Mouse (Mus musculus) spleen, adult 18-20 months (tissue): ENCODE measurements around the gene Abhd16a.

Experiments used
- DNase-seq, 2 experiments: peaks; one replicate each; pipeline ENCODE4 v3.0.0; 2022; ENCODE audit warnings: mixed read lengths in 2 of 2

Gene Abhd16a

GRCm38 (mm10) chr17:35088151-35088550 is 912 bp upstream of the Abhd16a start:
- DNase-seq: no peak

- DNase-seq: no peak
Measured at GRCm38 (mm10) chr17:35090166-35090932, 1.3 kb downstream of the Abhd16a start.

DNA sequence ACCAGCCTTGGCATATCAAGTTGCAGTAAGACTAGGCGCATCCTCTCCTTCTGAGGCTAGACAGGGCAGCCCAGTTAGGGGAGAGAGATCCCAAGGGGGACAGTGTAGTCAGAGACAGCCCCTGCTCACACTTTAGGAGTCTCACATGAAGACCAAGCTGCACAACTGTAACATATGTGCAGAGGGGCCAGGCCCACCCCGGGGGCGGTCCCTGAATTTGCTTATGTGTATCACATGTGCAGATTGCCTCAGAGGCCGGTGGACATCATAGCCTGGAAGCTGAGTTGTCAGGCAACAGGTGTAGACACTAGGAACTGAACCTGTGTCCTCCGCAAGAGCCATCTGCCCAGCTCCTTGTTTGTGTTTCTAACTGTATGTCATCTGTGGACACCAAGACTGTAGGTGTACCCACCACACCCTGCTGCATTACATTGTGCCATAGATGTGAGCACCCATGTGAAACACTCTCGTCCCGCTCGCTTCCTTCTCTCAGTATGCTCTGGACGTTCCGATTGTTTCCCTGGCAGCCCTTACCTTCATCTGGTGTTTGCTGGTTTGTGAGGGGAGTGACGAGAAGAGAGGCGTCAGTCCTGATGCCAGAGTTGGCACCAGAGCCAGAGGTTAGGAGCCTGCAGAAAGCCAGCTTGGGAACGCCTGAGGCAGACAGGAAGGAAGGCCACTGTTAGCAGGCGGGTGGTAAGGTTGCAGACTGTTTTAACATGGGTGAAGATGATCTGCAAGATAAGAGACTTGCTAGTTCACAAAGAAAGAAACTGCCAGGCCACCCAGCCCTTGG is 3.5 kb downstream of the Abhd16a start:
- DNase-seq: no peak

DNA sequence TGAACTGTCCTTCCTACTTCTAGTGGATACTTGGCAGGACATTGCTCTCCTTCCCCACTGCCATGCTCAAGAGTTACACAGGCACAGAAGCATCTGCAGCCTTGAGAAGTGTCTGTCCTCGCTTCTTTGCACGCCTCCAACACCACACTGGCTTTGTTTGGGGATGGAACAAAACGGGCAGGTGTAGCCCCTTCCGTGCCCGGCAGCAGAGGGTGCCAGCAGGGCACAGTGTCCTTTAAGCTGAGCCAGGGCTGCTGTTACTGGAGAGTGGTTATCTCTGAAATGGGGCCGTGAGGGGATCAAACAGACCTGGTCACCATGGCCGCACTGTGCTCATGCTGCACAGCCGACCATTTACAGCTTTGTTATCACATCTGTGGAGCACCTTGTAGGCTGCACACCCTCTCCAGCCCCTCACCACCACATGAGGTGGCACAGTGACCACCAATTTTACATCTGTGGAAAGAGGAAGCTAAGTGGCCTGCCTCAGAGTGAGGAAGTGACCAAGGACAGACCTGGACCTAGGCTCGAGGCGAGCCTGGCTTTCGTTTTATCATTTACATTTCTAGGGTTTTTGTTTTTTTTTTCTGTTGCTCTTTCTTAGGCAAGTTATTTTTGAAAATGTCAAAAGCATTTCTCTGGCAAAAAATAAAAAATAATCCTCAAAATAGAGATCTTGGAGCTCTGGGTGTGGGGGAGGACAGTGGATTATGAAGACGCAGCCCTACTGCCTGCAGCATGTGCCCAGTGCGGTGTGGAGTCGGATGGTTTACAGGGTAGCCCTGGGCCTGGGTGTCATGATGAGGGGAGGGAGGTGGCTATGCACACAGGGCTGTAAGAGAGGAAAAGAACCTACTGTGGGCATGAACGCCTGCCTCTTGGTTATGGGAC is 5.7 kb downstream of the Abhd16a start:
- no peak for DNase-seq

DNA sequence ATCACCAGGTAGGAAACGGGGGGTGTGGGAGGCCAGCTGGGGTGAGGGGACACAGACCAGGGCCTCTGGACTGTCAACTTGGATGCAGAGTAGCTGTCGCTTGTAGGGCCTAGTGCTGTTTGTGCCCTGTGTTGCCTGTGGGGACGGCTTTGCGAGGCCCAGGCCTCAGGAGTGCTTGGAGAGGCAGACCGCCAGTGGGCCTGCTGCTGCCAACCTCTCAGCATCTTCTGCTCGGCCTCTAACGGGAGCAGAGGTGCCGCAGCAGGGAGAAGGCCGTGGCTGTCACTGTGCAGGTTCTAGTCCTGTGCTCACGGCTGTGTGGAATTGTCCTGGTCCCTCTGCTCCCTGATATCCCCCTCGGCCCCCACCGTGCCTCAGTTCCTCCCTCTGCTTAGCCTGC is 7.5 kb downstream of the Abhd16a start:
- DNase-seq: no peak

DNA sequence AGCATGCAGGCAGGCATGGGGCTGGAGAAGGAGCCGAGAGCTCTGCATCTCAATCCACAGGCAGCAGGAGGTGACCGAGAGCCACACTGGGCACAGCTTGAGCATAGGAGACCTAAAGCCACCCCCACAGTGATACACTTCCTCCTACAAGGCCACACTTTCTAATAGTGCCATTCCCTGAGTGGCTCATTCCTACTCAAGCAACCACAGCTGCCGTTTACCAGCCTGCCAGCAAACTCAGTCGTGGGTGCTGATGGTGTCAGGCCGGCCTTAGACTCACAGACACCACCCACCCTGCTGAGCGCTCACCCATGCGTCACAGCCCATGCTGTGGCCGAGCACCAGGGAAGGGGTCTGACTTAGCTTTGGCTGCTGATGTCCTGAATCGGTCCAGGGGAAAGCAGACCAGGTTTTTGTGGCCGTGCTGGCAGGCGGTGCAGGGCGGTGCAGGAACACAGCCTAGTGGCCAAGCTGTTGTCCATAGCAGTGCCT is 8.1 kb downstream of the Abhd16a start:
- DNase-seq: no peak

DNA sequence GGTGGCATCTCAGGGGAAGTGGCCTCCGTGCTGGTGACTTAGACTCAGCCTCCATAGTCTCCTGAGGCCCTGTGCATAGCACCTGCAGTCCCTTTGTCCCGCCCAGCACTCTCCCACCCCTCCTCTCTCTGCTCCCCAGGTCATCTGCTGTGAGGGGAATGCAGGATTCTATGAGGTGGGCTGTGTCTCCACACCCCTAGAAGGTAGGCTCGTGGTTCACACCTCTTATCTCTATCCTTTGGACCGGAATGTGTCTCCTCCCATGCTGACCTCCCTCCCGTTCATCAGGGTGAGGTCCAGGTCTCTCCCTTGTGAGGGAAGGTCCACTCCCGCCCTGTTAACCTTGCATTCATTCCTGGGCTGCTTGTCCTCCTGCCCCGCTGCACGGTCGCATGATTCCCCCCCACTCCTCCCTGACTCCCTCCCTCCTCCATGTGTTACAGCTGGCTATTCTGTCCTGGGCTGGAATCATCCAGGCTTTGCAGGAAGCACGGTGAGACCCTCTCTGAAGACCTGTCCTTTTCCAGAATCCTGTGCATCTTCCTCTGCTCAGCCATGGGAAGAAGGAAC is 11.2 kb downstream of the Abhd16a start:
- DNase-seq: no peak

GRCm38 (mm10) chr17:35101161-35101560 is 12.1 kb downstream of the Abhd16a start:
- DNase-seq: no peak

DNA sequence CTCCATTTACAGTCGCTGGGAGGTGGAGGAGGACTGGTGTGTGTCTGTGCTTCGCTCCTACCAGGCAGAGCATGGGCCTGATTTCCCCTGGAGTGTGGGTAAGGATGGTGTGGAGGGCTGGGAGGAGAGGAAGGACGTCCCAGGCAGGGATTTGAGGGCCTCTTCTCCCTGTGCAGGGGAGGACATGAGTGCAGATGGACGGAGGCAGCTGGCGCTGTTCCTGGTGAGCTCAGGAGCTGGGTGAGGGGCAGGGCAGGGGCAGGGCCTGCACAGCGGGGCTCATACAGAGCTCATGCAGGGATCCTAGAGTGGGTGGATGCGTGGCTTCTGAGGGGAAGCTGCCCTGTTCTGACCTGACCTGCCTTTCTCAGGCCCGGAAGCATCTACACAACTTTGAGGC is 13.2 kb downstream of the Abhd16a start:
- DNase-seq: no peak

DNA sequence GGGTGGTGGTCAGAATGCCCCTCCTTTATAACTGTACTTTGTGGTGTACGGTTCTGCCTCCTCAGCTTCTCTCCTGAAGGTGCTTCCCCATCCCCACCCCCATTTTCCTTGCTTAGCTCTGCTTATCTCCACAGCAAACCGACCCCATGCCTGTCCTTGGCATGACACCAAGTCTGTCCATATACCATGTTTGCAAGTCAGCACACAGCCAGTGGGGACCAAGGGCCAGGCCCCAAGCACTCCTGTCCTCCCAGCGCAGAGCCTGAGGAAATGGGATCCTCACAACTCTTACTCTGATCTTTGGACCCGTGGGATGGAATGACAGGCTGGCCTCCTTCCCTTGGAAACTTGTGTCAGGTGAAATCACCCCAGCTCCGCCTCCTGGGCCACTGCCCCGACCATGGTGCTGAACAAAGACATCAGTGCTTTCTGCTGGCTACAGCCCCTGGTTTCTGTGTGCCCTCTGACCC is 14.2 kb downstream of the Abhd16a start:
- DNase-seq: no peak

- DNase-seq: no peak
Measured at GRCm38 (mm10) chr17:35104079-35104478, 15.0 kb downstream of the Abhd16a start.

- DNase-seq: no peak
Measured at GRCm38 (mm10) chr17:35104754-35105153, 15.7 kb downstream of the Abhd16a start.

DNA sequence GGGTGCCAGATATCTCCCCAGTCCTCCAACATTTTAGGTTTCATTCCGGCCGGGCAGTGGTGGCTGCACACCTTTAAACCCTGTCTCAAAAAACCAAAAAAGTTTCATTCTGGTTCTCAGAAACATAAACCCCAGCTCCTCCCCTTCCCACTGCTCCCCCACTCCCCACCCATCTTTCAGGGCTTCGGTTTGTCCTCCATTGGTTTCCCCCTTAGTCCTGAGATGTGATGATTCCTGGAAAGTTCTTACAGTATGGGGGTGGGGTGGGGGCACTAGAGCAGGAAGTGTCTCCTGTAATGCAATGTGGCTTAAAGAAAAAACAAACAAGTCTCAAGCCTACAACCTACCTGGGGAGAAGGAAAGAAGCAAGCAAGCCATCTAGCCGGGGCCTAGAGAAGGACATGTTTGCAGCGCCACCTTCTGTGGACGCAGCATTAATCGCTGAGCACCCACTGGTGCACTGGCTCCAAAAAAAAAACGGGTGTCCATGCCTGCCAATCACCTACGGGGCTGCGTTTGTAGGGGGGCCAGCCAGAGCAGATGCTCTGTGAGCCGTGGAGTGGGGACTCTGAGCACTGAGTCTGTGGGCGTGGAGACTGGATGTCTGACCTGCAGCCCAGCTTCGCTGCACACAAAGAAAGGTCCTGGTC is 16.8 kb downstream of the Abhd16a start:
- DNase-seq: no peak

DNA sequence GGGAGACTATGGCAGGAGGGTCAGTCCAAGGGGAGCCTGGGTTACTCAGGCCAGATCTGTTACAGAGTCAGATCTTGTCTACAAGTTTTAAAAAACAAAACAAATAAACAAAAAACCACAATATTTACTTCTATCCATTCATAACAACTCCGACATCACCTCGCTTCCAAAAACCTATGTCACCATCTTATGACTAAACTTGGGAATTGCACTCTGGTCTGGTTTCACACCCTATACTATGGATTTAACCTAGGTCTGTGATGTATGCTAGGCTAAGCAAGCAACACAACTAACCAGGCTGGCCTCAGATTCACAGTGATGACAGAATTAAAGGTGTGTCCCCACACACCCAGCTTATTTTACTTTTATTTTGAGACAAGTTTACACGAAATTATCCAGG is 17.5 kb downstream of the Abhd16a start:
- no peak for DNase-seq

DNA sequence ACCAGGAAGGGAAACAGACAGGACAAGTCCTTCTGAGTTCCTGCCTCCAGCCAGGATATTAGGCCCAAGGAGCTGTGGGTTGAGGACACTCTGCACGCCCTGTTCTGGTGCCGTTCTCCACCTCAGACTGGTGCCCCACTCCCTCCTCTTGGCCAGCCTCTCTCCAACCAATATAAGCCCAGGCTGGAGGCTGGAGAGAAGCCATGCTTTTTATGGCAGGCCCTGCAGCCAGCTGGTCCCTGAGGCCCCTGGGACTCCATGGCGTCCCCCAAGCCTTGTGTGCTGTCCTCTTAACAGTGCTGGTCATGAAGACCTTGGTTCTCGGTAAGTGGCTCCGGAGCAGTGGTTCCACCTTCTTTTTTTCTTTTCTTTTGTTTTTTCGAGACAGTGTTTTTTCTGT is 19.0 kb downstream of the Abhd16a start, which contains the start of gene Ly6g5c:
Gene Ly6g5c (plus strand): TSS at position 183 of the 400 bp plus-strand sequence.
- DNase-seq: no peak

DNA sequence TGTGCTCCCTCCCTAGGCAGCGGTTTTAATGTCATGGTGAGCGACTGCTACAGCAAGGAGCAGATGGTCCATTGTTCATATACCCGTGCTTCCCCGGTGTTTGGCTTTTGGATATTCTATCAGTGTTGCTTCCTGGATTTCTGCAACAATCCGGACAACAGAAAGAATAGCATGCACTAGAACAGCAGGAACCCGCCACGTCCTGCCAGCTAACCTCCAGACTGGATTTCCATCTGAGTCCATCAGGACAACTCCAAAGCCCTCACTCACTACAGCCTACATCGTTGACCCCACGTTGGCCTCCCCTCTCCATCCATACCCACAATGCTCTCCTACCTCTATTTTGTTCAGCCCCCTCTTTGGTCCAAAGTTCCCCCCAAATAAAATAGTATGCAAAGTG is 22.7 kb downstream of the Abhd16a start:
- no peak for DNase-seq

GRCm38 (mm10) chr17:35115046-35116019 is 26.3 kb downstream of the Abhd16a start, which contains the start of gene Ly6g5b:
Gene Ly6g5b, minus strand, starts transcription at chr17:35115428.
- peak in 1 of 2 experiments; percentile 36 for DNase-seq

- no peak for DNase-seq
Measured at GRCm38 (mm10) chr17:35120745-35121142, 31.7 kb downstream of the Abhd16a start.

DNA sequence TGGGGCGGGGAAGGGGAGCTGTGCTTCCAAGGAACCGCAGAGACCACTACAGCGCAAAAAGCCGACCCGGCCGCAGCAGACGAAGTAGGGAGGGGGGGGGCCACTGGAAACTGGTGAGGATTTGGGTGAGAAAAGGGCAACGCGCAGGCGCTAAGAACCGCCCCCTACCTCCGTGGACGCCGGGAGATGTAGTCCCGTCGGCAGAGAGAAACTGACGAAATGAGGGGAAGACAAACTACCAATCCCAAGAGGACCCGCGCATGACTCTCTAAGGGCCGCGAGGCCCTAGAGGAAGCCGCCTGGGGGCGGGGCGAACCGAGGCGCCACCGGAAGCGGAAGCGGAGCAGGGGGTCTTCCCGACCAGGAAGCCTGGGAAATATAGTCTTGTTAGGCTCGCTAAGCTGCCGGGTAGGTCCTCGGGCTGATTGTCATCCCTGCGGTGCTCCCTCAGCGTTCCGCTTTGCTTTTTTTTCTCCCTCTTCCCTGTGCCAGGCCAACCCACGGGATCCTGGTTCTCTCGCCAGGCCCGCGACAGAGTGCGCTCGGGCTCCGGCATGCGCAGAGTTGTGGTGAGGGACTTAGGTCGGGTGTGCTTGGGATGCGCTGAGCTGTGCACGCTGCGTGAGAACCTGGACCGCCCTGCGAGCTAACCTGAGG is 32.2 kb downstream of the Abhd16a start, which contains the start of gene Gpank1:
Gene Gpank1 (plus strand): TSS at position 313 of the 657 bp plus-strand sequence.
- peak; percentile 95 to 96 for DNase-seq

- peak in 1 of 2 experiments; percentile 24 for DNase-seq
Measured at GRCm38 (mm10) chr17:35121871-35122303, 32.8 kb downstream of the Abhd16a start, which contains the start of gene Csnk2b. Gene Csnk2b, minus strand, starts transcription at chr17:35122053.
